Mouse (Mus musculus): ENCODE data around the gene Slit1. TPM values are rescaled to one million over a fixed set of nuclear protein-coding genes. Genes with fewer than 3 reads are reported as not detected.

Slit1 gene
- polyA plus RNA-seq, 1 experiment from 2014 or later, result 18.2 TPM

GRCm38 (mm10) chr19:41589681-41590080, 153.8 kb downstream of the Slit1 start:
- Histone ChIP-seq H3K27ac (ENCODE audit: low read length) (no peak overlapping the region), H3K9me3 (replicated peaks; ENCODE audit: control insufficient read depth, low read length, poor library complexity, severe bottlenecking) (no peaks in the 10 kb centered on the region), H3K4me2 (ENCODE audit: low read length) (no peak overlapping the region), H3K27me3 (ENCODE audit: control insufficient read depth, insufficient read depth, low read depth, low read length) (no peaks in the 10 kb centered on the region), H3K4me1 (ENCODE audit: control insufficient read depth, insufficient read depth, low read length) (no peaks in the 10 kb centered on the region), H3K4me3 (ENCODE audit: low read depth, low read length) (no peak overlapping the region), H3K36me3 (ENCODE audit: control insufficient read depth, insufficient read depth, low read length) (0 out of 2 replicates have a peak, but pooled peaks cover under 1% of the 10 kb centered on the region), H3K9ac (ENCODE audit: low read depth, low read length) (no peak overlapping the region)
- ATAC-seq, result no peak
- 78% methylated on average over 8 of the region's 8 CpGs for WGBS

- Histone ChIP-seq H3K36me3 (ENCODE audit: control insufficient read depth, insufficient read depth, low read length) (0 out of 2 replicates have a peak, but pooled peaks cover 7% of the 10 kb centered on the region), H3K27ac (ENCODE audit: low read length) (no peak overlapping the region), H3K27me3 (ENCODE audit: control insufficient read depth, insufficient read depth, low read depth, low read length) (no peaks in the 10 kb centered on the region), H3K4me1 (ENCODE audit: control insufficient read depth, insufficient read depth, low read length) (no peaks in the 10 kb centered on the region), H3K4me3 (ENCODE audit: low read depth, low read length) (no peak overlapping the region), H3K4me2 (ENCODE audit: low read length) (no peak overlapping the region), H3K9me3 (replicated peaks; ENCODE audit: control insufficient read depth, low read length, poor library complexity, severe bottlenecking) (no peaks in the 10 kb centered on the region), H3K9ac (ENCODE audit: low read depth, low read length) (no peak overlapping the region)
- 78% methylated on average over 7 of the region's 7 CpGs for WGBS
- ATAC-seq, result no peak
Measured at GRCm38 (mm10) chr19:41589026-41589425, 154.4 kb downstream of the Slit1 start.

- H3K9ac ChIP-seq (ENCODE audit: low read depth, low read length), result no peak overlapping the region
- no peak overlapping the region for H3K4me3 ChIP-seq (ENCODE audit: low read depth, low read length)
- 79% methylated on average over 20 of the region's 20 CpGs for WGBS
- H3K4me2 ChIP-seq (ENCODE audit: low read length), result no peak overlapping the region
- no peak overlapping the region for H3K27ac ChIP-seq (ENCODE audit: low read length)
- no peaks in the 10 kb centered on the region for H3K9me3 ChIP-seq (replicated peaks; ENCODE audit: control insufficient read depth, low read length, poor library complexity, severe bottlenecking)
- no peaks in the 10 kb centered on the region for H3K4me1 ChIP-seq (ENCODE audit: control insufficient read depth, insufficient read depth, low read length)
- no peaks in the 10 kb centered on the region for H3K27me3 ChIP-seq (ENCODE audit: control insufficient read depth, insufficient read depth, low read depth, low read length)
- H3K36me3 ChIP-seq (ENCODE audit: control insufficient read depth, insufficient read depth, low read length), result peaks cover 10% of the 10 kb centered on the region; the same call in 1 of the 2 replicates
- ATAC-seq, result no peak
Measured at GRCm38 (mm10) chr19:41587431-41588222, 155.8 kb downstream of the Slit1 start.

GRCm38 (mm10) chr19:41586752-41587151, 156.7 kb downstream of the Slit1 start:
- no peaks in the 10 kb centered on the region for H3K9me3 ChIP-seq (replicated peaks; ENCODE audit: control insufficient read depth, low read length, poor library complexity, severe bottlenecking)
- no peaks in the 10 kb centered on the region for H3K27me3 ChIP-seq (ENCODE audit: control insufficient read depth, insufficient read depth, low read depth, low read length)
- peaks cover 18% of the 10 kb centered on the region for H3K36me3 ChIP-seq (ENCODE audit: control insufficient read depth, insufficient read depth, low read length)
- no peak overlapping the region for H3K4me2 ChIP-seq (ENCODE audit: low read length)
- H3K27ac ChIP-seq (ENCODE audit: low read length), result no peak overlapping the region
- H3K9ac ChIP-seq (ENCODE audit: low read depth, low read length), result no peak overlapping the region
- H3K4me1 ChIP-seq (ENCODE audit: control insufficient read depth, insufficient read depth, low read length), result no peaks in the 10 kb centered on the region
- H3K4me3 ChIP-seq (ENCODE audit: low read depth, low read length), result no peak overlapping the region
- 89% methylated on average over 10 of the region's 10 CpGs for WGBS
- no peak for ATAC-seq

- Histone ChIP-seq H3K27ac (ENCODE audit: low read length) (no peak overlapping the region), H3K9ac (ENCODE audit: low read depth, low read length) (no peak overlapping the region), H3K4me3 (ENCODE audit: low read depth, low read length) (no peak overlapping the region), H3K27me3 (ENCODE audit: control insufficient read depth, insufficient read depth, low read depth, low read length) (no peaks in the 10 kb centered on the region), H3K4me1 (ENCODE audit: control insufficient read depth, insufficient read depth, low read length) (no peaks in the 10 kb centered on the region), H3K4me2 (ENCODE audit: low read length) (no peak overlapping the region), H3K9me3 (replicated peaks; ENCODE audit: control insufficient read depth, low read length, poor library complexity, severe bottlenecking) (no peaks in the 10 kb centered on the region), H3K36me3 (ENCODE audit: control insufficient read depth, insufficient read depth, low read length) (peaks cover 19% of the 10 kb centered on the region)
- no peak for ATAC-seq
- WGBS, result 97% methylated on average over 5 of the region's 5 CpGs
Measured at GRCm38 (mm10) chr19:41582918-41583514, 160.4 kb downstream of the Slit1 start.

- Histone ChIP-seq H3K4me2 (ENCODE audit: low read length) (no peak within 1 kb of the TSS), H3K27ac (ENCODE audit: low read length) (no peak within 1 kb of the TSS), H3K9me3 (replicated peaks; ENCODE audit: control insufficient read depth, low read length, poor library complexity, severe bottlenecking) (no peaks in the 10 kb centered on the region), H3K4me3 (ENCODE audit: low read depth, low read length) (no peak within 1 kb of the TSS), H3K4me1 (ENCODE audit: control insufficient read depth, insufficient read depth, low read length) (no peaks in the 10 kb centered on the region), H3K36me3 (ENCODE audit: control insufficient read depth, insufficient read depth, low read length) (peaks cover 19% of the 10 kb centered on the region), H3K9ac (ENCODE audit: low read depth, low read length) (no peak within 1 kb of the TSS), H3K27me3 (ENCODE audit: control insufficient read depth, insufficient read depth, low read depth, low read length) (no peaks in the 10 kb centered on the region)
- WGBS, result 93% methylated on average over 23 of the region's 23 CpGs
- ATAC-seq, result no peak
Measured at GRCm38 (mm10) chr19:41581706-41582420, 161.6 kb downstream of the Slit1 start, which contains the start of gene Gm340. TSS of gene Gm340 (plus strand) at chr19:41582370.

- H3K4me3 ChIP-seq (ENCODE audit: low read depth, low read length), result no peak overlapping the region
- no peak overlapping the region for H3K4me2 ChIP-seq (ENCODE audit: low read length)
- H3K9ac ChIP-seq (ENCODE audit: low read depth, low read length), result no peak overlapping the region
- ATAC-seq, result no peak
- H3K27me3 ChIP-seq (ENCODE audit: control insufficient read depth, insufficient read depth, low read depth, low read length), result no peaks in the 10 kb centered on the region
- peaks cover 16% of the 10 kb centered on the region for H3K36me3 ChIP-seq (ENCODE audit: control insufficient read depth, insufficient read depth, low read length)
- WGBS, result 87% methylated on average over 4 of the region's 4 CpGs
- no peaks in the 10 kb centered on the region for H3K4me1 ChIP-seq (ENCODE audit: control insufficient read depth, insufficient read depth, low read length)
- H3K27ac ChIP-seq (ENCODE audit: low read length), result no peak overlapping the region
- no peaks in the 10 kb centered on the region for H3K9me3 ChIP-seq (replicated peaks; ENCODE audit: control insufficient read depth, low read length, poor library complexity, severe bottlenecking)
Measured at GRCm38 (mm10) chr19:41579311-41579920, 164.0 kb downstream of the Slit1 start.

- Histone ChIP-seq H3K9me3 (replicated peaks; ENCODE audit: control insufficient read depth, low read length, poor library complexity, severe bottlenecking) (no peaks in the 10 kb centered on the region), H3K4me1 (ENCODE audit: control insufficient read depth, insufficient read depth, low read length) (no peaks in the 10 kb centered on the region), H3K36me3 (ENCODE audit: control insufficient read depth, insufficient read depth, low read length) (peaks cover 9% of the 10 kb centered on the region), H3K4me3 (ENCODE audit: low read depth, low read length) (no peak overlapping the region), H3K27me3 (ENCODE audit: control insufficient read depth, insufficient read depth, low read depth, low read length) (no peaks in the 10 kb centered on the region), H3K27ac (ENCODE audit: low read length) (no peak overlapping the region), H3K9ac (ENCODE audit: low read depth, low read length) (no peak overlapping the region), H3K4me2 (ENCODE audit: low read length) (no peak overlapping the region)
- ATAC-seq, result no peak
Measured at GRCm38 (mm10) chr19:41577576-41577975, 165.9 kb downstream of the Slit1 start.
